Mouse (Mus musculus) stomach, postnatal 0 days (tissue): ENCODE measurements around the gene Gdf11. TPM values are rescaled to one million over a fixed set of nuclear protein-coding genes. Genes with fewer than 3 reads are reported as not detected.

Experiments used
- ATAC-seq: fragments of 200-750 bp; cut with Nextera tagmentation; 2 replicates; pipeline ENCODE4 v1.8.0; 2017; ENCODE audit not compliant: low FRiP score, low TSS enrichment
- DNase-seq: peaks from one replicate; pipeline ENCODE4 v3.0.0-alpha.2; 2016; ENCODE audit warnings: low spot score
- H3K27ac ChIP-seq: fragments of 300-500 bp; sonication (generic); replicated peaks from 2 replicates; pipeline ENCODE4 v1.5.1; 2014; ENCODE audit warnings: mild to moderate bottlenecking, control low read depth
- H3K27me3 ChIP-seq: fragments of 300-500 bp; sonication (generic); 2 replicates; pipeline ENCODE4 v1.6.1; 2014; ENCODE audit warnings: low read length; ENCODE audit not compliant: control insufficient read depth, insufficient read depth
- H3K36me3 ChIP-seq: fragments of 300-500 bp; sonication (generic); 2 replicates; pipeline ENCODE4 v1.6.1; 2014; ENCODE audit warnings: low read length, mixed read lengths; ENCODE audit not compliant: control insufficient read depth, insufficient read depth
- H3K4me1 ChIP-seq: fragments of 300-500 bp; sonication (generic); replicated peaks from 2 replicates; pipeline ENCODE4 v1.6.1; 2014; ENCODE audit warnings: antibody characterized with exemption; ENCODE audit not compliant: control insufficient read depth, insufficient read depth
- H3K4me2 ChIP-seq: fragments of 300-500 bp; sonication (generic); replicated peaks from 2 replicates; pipeline ENCODE4 v1.6.1; 2014; ENCODE audit warnings: low read depth, mild to moderate bottlenecking, control low read depth, moderate library complexity
- H3K4me3 ChIP-seq: fragments of 300-500 bp; sonication (generic); 2 replicates; pipeline ENCODE4 v1.5.1; 2014; ENCODE audit warnings: low read depth, low read length, control low read depth
- H3K9ac ChIP-seq: fragments of 300-500 bp; sonication (generic); 2 replicates; pipeline ENCODE4 v1.6.1; 2014; ENCODE audit warnings: mild to moderate bottlenecking, low read length, control low read depth, mixed read lengths
- H3K9me3 ChIP-seq: fragments of 300-500 bp; sonication (generic); 2 replicates; pipeline ENCODE4 v1.6.1; 2016; ENCODE audit warnings: low read length; ENCODE audit not compliant: control insufficient read depth
- CTCF ChIP-seq: IDR thresholded peaks from 2 replicates; pipeline ENCODE4 v1.5.1; 2016; ENCODE audit warnings: antibody characterized with exemption, low read depth, mild to moderate bottlenecking, moderate library complexity
- EP300 ChIP-seq: optimal IDR thresholded peaks from 2 replicates; pipeline ENCODE3; 2016; ENCODE audit warnings: antibody characterized with exemption
- WGBS: fragments of 180-500 bp; shearing (Covaris S2); extraction: QIAGEN DNeasy Blood & Tissue Kit; methylation state at CpG from one replicate; pipeline ENCODE4 v1.1.7; 2014; 5-methylcytosine and 5-hydroxymethylcytosine counted together
- polyA plus RNA-seq: library from polyadenylated mRNA; unstranded; fragments of >200 nt; fragmentation: Nextera tagmentation; extraction: Ambion mirVana; gene quantifications from 2 replicates; pipeline ENCODE4 v1.2.1, GENCODE M21; 2015

The Gdf11 gene
- polyA plus RNA-seq, 1 experiment from 2014 or later: 1.6 TPM

DNA sequence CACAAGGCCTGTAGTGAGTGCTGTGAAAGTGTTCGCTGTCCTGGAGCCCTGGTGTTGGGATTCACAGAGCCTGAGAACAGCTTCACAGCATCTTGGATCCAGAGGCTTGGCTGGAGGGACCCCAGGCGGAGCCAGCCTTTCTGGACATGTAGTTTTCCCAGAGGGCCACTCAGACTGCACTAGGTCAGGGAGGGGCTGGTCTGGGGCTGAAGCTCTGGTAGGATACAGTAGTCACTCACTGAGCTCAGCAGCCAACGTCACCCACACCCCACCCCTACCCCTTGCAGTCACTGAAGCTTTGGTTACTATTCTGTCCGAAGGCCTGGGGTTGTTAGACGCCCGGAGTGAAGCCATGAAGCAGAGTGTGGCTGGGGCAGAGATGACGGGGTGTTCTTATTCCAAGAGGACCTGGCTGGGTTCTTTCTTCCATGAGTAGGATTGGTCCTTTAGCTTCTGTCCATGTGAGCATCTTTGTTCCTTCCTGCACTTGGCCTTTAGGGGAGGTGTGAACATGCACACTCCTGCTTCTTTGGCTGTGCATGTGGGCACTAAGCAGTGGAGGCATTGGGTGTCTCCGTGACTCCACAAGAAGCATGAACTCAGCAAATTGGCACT lies 44.4 kb upstream of the Gdf11 start:
- ATAC-seq (no peak), DNase-seq (no peak)
- Histone ChIP-seq H3K9ac (no peak overlapping the region), H3K27me3 (no peaks in the 10 kb centered on the region), H3K27ac (no peak overlapping the region), H3K4me1 (no peaks in the 10 kb centered on the region), H3K4me2 (no peak overlapping the region; the same call in 1 of the 2 replicates), H3K9me3 (no peaks in the 10 kb centered on the region), H3K4me3 (no peak overlapping the region), H3K36me3 (no peaks in the 10 kb centered on the region)
- WGBS: 70% methylated on average over 8 of the region's 8 CpGs
- no peak for TF ChIP-seq CTCF
- TF ChIP-seq EP300: no peak

DNA sequence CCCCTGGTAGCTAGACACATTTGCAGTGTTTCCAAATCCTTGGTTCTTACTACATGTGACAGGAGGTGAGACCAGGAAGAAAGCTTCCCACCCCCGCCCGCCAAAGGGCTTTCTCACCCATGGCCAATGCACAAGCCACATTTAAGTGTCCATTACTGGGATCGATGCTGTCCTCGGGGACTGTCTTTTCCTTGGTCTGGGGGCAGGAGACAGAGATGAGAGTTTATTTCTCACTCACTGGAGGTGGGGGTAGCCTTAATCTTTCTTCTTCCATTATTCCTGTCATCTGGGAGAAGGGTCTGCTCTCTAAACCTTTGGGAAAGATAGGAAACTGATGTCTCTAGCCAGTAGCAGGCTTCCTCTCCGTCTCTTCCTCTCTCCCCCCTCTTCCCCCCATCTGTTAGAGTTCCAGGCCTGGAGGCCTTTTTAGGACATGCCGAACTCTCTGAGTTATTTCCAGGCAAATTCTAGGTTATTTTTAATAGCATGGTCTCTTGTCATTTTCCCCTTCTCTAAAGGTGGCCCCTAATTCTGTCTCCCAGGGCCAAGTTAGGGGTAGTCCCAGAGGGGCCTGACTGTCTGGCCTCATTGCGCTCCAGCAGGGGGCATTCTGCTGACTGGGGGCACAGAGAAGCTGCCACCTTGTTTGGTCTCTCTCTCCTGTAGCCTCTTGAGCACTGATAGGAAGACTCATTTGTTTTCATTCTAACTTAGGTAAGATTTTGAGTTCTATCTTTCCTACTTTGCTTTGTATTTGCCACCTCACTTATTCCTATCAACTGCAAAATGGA lies 43.7 kb upstream of the Gdf11 start:
- ATAC-seq: no peak
- no peak overlapping the region for H3K9ac ChIP-seq
- no peaks in the 10 kb centered on the region for H3K4me1 ChIP-seq
- peak overlapping the region; percentile 47; the same call in 1 of the 2 replicates for H3K4me3 ChIP-seq
- DNase-seq: no peak
- peak overlapping the region; percentile 79; the same call in 1 of the 2 replicates for H3K4me2 ChIP-seq
- H3K36me3 ChIP-seq: no peaks in the 10 kb centered on the region
- no peaks in the 10 kb centered on the region for H3K27me3 ChIP-seq
- H3K27ac ChIP-seq: no peak overlapping the region
- TF ChIP-seq EP300: no peak
- TF ChIP-seq CTCF: peak; percentile 23; the same call in 1 of the 2 replicates
- WGBS: 65% methylated on average over 7 of the region's 7 CpGs
- H3K9me3 ChIP-seq: no peaks in the 10 kb centered on the region

DNA sequence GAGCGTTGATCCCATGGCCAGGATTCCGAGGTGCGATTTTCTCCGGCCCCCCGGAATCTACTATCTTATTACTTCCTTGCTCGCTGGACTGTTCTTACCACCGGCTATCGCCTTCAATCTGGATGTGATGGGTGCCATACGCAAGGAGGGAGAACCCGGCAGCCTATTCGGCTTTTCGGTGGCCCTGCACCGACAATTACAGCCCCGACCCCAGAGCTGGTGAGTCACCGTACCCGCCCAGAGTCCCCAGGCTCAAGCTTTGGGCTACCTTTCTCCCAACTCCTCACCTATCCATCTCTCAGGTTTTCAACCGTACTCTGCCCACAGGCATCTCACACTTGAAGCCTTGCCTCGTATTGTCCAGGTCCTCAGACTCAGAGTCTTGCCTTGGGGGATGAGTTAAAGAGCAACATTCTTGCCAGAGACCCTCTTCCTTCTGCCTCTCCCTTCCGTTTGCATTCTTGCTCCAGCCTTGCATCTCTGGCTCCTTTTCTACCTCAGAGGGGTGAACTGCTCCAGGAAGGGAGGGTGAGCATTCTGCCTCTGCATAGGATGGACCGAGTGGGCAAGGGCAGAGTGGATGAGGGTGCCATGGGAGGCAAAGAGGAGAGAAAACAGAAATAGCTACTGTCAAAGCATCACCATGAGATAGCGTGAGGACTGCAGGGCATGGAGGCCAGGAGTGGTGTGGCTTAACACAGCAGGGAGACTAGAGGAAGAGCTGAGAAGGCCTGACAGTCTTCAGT lies 42.6 kb upstream of the Gdf11 start:
- no peak for TF ChIP-seq EP300
- no peak for TF ChIP-seq CTCF
- DNase-seq (no peak), ATAC-seq (no peak)
- WGBS: 6% methylated on average over 21 of the region's 21 CpGs
- Histone ChIP-seq H3K27me3 (no peaks in the 10 kb centered on the region), H3K9ac (peak overlapping the region; percentile 58), H3K27ac (no peak overlapping the region), H3K4me3 (peak overlapping the region; percentile 47), H3K36me3 (no peaks in the 10 kb centered on the region), H3K4me1 (no peaks in the 10 kb centered on the region), H3K9me3 (no peaks in the 10 kb centered on the region), H3K4me2 (peak overlapping the region; percentile 79)

DNA sequence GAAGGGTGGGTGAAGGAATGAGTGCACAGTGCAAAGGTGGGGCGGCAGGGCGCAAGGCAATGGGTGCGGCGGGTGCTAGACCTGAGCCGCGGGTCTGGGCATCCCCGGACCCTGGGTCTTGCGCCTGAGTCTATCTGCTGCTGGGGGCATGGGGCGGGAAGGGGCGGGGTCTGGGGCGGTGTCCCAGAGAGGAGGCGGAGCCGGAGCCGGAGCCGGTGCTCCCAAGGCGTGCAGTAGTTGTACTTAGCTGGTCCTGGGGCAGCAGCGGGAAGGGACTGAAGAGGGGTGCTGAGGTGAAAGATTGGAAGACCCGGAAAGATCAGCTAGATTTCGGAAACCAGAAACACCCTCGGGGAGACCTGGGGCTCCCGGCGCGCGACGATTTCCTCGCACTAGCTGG lies 42.1 kb upstream of the Gdf11 start, which contains the start of gene Itga7:
Gene Itga7, plus strand, starts transcription at position 245 of the 400 bp plus-strand sequence.
- Histone ChIP-seq H3K4me2 (peak within 1 kb of the TSS; percentile 79), H3K27ac (no peak within 1 kb of the TSS), H3K36me3 (no peaks in the 10 kb centered on the region), H3K4me3 (peak within 1 kb of the TSS; percentile 47), H3K9ac (peak within 1 kb of the TSS; percentile 58), H3K27me3 (no peaks in the 10 kb centered on the region), H3K9me3 (no peaks in the 10 kb centered on the region), H3K4me1 (no peaks in the 10 kb centered on the region)
- peak; percentile 64 for ATAC-seq
- peak; percentile 72 for DNase-seq
- TF ChIP-seq CTCF (no peak), EP300 (no peak)
- WGBS: 1% methylated on average over 26 of the region's 26 CpGs

DNA sequence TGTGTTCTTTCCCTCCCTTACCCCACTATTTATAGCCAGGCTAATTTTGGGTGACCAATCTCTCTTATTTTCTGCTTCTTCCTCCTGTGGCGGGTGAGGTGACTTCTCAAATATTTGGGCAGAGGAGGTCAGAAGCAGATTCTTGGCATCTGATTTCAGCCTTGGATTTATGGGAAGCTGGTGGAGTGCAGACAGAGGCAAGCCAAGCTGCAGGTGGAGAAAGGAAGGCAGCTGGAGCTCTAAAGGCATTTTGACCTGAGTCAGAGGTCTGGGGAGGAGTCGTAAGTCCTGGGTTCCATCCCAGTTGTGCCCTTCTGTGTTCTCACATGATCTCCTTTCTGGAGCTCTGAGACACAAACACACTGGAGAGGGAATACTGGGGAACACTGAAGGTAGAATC lies 39.9 kb upstream of the Gdf11 start:
- H3K36me3 ChIP-seq: no peaks in the 10 kb centered on the region
- no peak overlapping the region for H3K9ac ChIP-seq
- 53% methylated on average over 2 of the region's 2 CpGs for WGBS
- no peak for ATAC-seq
- no peak overlapping the region for H3K4me2 ChIP-seq
- no peak for TF ChIP-seq EP300
- TF ChIP-seq CTCF: no peak
- no peak overlapping the region for H3K27ac ChIP-seq
- no peaks in the 10 kb centered on the region for H3K27me3 ChIP-seq
- no peaks in the 10 kb centered on the region for H3K4me1 ChIP-seq
- DNase-seq: no peak
- H3K4me3 ChIP-seq: no peak overlapping the region
- H3K9me3 ChIP-seq: no peaks in the 10 kb centered on the region
